Mouse (Mus musculus): ENCODE measurements around the gene Tmem246. TPM values are rescaled to one million over a fixed set of nuclear protein-coding genes. Genes with fewer than 3 reads are reported as not detected.
A peak's percentile ranks its signal among the peaks of the same experiment; 100 is the strongest.

Tmem246 gene
- polyA plus RNA-seq, 1 experiment = 5.5 TPM

DNA sequence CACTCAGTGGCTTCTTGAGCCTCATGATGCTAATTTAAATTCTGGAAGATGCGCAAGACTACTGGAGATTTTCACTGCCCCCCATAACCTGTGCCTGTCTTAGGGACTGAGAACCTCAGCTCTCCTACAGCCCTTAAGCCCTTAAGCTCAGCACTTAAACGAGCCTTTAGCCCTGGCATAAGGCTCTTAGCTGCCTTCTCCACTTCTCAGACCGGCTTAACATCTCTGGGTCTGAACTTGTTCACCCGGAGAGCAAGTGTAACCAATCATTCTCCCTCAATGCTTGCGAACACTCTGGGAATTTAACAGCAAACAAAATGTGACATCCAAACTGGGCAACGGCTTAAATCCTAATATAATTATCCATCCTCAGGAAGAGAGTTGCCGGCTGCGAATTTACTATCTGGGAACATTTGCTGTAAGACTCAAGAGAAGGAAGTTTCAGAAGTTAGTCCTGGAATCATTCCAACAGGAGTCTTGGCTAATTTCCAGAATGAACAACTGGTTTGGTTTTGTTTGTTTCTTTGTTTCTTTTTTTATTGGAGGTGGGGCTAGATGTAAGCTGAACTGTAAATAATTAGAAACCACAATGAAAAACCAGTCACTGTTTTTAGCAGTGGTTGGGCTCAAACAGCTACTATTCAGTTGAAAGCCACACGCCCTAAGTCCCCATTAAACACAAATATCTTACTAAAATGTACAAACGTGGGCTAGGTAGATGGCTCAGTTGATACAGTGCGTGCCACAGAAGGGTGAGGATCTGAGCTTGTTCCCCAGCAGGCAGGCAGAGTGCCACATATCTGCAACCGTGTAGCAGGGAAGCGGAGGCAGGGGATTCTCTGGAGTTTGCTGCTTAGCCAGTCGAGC lies 13.5 kb downstream of the Tmem246 start:
- DNase-seq (ENCODE audit: low read depth in 1 of 2, low spot score in 2 of 2) = no peak
- H3K36me3 ChIP-seq (ENCODE audit: control insufficient read depth, insufficient read depth, low read length) = no peaks in the 10 kb centered on the region
- TF ChIP-seq POLR2A (IDR thresholded peaks at IDR 0.05; ENCODE audit: low read depth, low read length) (no peak), CTCF (IDR thresholded peaks at IDR 0.05; ENCODE audit: extremely low read depth, insufficient read depth, insufficient read length, insufficient replicate concordance) (no peak)
- H3K4me3 ChIP-seq (ENCODE audit: extremely low read depth, insufficient read depth, insufficient read length) = no peak overlapping the region
- H3K27me3 ChIP-seq (ENCODE audit: control insufficient read depth, insufficient read depth, low read length) = no peaks in the 10 kb centered on the region
- no peak overlapping the region for H3K27ac ChIP-seq (ENCODE audit: insufficient read depth, low read length)
- 77% methylated on average over 14 of the region's 14 CpGs for WGBS
- H3K4me1 ChIP-seq (ENCODE audit: control insufficient read depth, insufficient read depth, insufficient read length) = no peaks in the 10 kb centered on the region

DNA sequence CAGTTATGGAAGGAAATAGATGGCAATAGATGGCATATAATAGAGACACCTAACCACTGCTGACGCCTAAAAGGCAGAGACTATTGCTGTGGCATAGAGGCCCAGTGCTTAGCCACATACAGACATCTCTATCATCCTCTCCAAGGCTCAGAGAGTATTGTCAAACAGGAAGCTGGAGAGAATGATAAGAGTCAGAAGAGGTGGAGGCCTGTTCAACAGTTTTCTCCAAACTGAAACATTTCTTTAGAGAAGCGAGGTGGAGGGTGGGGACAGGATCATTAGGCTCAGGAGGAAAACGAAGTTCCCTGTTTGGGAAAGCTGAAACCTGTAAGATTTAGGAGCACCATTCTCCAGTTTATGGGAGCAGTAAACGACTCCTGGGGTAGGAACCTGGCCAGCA lies 16.4 kb downstream of the Tmem246 start:
- no peak overlapping the region for H3K27ac ChIP-seq (ENCODE audit: insufficient read depth, low read length)
- no peak for DNase-seq (ENCODE audit: low read depth in 1 of 2, low spot score in 2 of 2)
- TF ChIP-seq CTCF (IDR thresholded peaks at IDR 0.05; ENCODE audit: extremely low read depth, insufficient read depth, insufficient read length, insufficient replicate concordance) (no peak), POLR2A (IDR thresholded peaks at IDR 0.05; ENCODE audit: low read depth, low read length) (no peak)

DNA sequence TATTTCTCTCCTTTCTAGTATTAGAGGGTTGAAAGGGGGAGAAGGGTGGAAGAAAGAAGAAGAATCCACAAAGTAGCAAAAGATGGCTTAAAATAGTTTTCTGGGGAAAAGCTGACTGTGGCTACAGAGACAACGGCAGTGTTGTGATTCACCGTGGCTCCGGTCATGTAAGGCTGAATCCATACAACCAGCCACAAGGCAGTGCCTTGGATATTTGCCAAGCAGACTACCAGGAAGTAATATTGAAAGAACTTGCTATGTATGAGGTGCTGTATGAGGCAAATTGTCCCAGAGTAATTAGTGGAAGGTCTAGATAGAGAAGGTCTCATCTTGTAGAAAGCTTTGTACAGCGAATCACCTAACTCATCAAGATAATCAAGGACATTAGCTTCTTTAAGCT lies 25.5 kb downstream of the Tmem246 start:
- Histone ChIP-seq H3K27ac (ENCODE audit: insufficient read depth, low read length) (no peak overlapping the region), H3K4me3 (ENCODE audit: extremely low read depth, insufficient read depth, insufficient read length) (no peak overlapping the region), H3K4me1 (ENCODE audit: control insufficient read depth, insufficient read depth, insufficient read length) (no peaks in the 10 kb centered on the region), H3K36me3 (ENCODE audit: control insufficient read depth, insufficient read depth, low read length) (no peaks in the 10 kb centered on the region), H3K27me3 (ENCODE audit: control insufficient read depth, insufficient read depth, low read length) (no peaks in the 10 kb centered on the region)
- TF ChIP-seq CTCF (IDR thresholded peaks at IDR 0.05; ENCODE audit: extremely low read depth, insufficient read depth, insufficient read length, insufficient replicate concordance) (no peak), POLR2A (IDR thresholded peaks at IDR 0.05; ENCODE audit: low read depth, low read length) (no peak)
- 89% methylated on average over 4 of the region's 4 CpGs for WGBS
- no peak for DNase-seq (ENCODE audit: low read depth in 1 of 2, low spot score in 2 of 2)

More for the DNA sequence above, 16.4 kb downstream of the Tmem246 start:
- H3K4me3 ChIP-seq (ENCODE audit: extremely low read depth, insufficient read depth, insufficient read length) = no peak overlapping the region
- WGBS = 61% methylated on average over 4 of the region's 4 CpGs
- no peaks in the 10 kb centered on the region for H3K36me3 ChIP-seq (ENCODE audit: control insufficient read depth, insufficient read depth, low read length)
- H3K27me3 ChIP-seq (ENCODE audit: control insufficient read depth, insufficient read depth, low read length) = no peaks in the 10 kb centered on the region
- no peaks in the 10 kb centered on the region for H3K4me1 ChIP-seq (ENCODE audit: control insufficient read depth, insufficient read depth, insufficient read length)

DNA sequence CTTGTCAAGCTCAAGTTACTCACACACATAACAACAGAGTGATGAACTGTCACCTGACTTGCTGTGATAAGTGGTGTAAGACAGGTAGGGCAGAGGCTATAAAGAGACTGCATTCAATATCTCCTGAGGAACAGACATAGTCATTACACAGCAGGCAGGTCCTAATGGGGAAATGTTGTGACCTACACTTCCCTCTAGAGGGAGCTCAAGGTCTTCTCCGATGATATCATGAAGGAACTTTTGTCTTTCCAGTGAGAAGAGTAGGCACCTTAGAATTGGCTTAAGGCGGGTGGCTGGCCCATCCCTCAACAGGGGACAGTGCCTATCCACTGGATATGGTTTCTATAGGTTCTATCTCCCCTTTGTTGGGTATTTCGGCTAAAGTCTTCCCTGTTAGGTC lies 30.1 kb downstream of the Tmem246 start:
- WGBS = 24% methylated on average over 3 of the region's 3 CpGs
- Histone ChIP-seq H3K4me1 (ENCODE audit: control insufficient read depth, insufficient read depth, insufficient read length) (no peaks in the 10 kb centered on the region), H3K27ac (ENCODE audit: insufficient read depth, low read length) (no peak overlapping the region), H3K4me3 (ENCODE audit: extremely low read depth, insufficient read depth, insufficient read length) (no peak overlapping the region), H3K36me3 (ENCODE audit: control insufficient read depth, insufficient read depth, low read length) (no peaks in the 10 kb centered on the region), H3K27me3 (ENCODE audit: control insufficient read depth, insufficient read depth, low read length) (no peaks in the 10 kb centered on the region)
- TF ChIP-seq CTCF (IDR thresholded peaks at IDR 0.05; ENCODE audit: extremely low read depth, insufficient read depth, insufficient read length, insufficient replicate concordance) = peak; percentile 21; the same call in 1 of the 2 replicates
- TF ChIP-seq POLR2A (IDR thresholded peaks at IDR 0.05; ENCODE audit: low read depth, low read length) = no peak
- DNase-seq (ENCODE audit: low read depth in 1 of 2, low spot score in 2 of 2) = peak; percentile 25 to 32

DNA sequence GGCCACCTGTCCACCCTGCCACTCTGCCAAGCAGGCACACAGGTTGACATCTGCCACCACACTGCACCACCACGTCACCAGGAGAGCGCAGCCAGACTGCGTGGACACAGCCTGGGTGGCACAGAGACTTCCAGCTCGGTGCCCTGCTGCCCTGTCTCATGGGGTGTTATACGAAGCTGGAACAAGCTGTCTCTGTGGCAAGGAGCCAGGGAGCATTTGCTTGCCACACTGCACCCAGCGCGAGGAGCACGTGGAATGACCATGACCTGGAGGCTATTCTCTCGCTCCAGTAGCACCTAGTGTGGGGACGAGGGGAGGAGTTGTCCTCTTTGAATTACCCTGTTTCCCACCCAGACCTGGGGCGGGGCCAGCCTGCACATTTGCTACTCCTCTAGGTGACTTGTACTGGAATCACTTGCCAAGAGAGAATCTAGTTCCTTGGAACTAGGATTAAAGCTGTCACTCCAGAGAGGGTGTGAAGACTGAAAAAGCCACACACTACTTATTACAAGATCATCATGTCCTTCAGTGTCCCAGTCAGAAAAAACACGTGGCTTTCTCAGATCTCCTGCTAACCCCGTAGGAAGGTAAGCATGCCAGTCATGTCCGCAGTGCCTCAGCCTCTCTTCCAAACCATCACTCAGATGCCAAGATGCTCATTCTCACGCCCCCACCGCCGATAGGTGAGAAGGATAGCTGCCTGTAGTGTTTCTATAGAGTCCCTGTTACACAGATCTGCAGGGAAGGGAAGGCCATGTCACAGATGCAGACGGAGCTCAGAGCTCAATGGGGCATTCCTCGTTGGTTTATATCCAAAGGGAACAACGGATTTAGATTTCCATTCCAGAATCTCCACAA lies 37.5 kb downstream of the Tmem246 start:
- 79% methylated on average over 20 of the region's 20 CpGs for WGBS
- Histone ChIP-seq H3K4me1 (ENCODE audit: control insufficient read depth, insufficient read depth, insufficient read length) (no peaks in the 10 kb centered on the region), H3K27me3 (ENCODE audit: control insufficient read depth, insufficient read depth, low read length) (no peaks in the 10 kb centered on the region), H3K4me3 (ENCODE audit: extremely low read depth, insufficient read depth, insufficient read length) (no peak overlapping the region), H3K36me3 (ENCODE audit: control insufficient read depth, insufficient read depth, low read length) (no peaks in the 10 kb centered on the region), H3K27ac (ENCODE audit: insufficient read depth, low read length) (no peak overlapping the region)
- DNase-seq (ENCODE audit: low read depth in 1 of 2, low spot score in 2 of 2) = no peak
- TF ChIP-seq CTCF (IDR thresholded peaks at IDR 0.05; ENCODE audit: extremely low read depth, insufficient read depth, insufficient read length, insufficient replicate concordance) = no peak
- TF ChIP-seq POLR2A (IDR thresholded peaks at IDR 0.05; ENCODE audit: low read depth, low read length) = no peak

DNA sequence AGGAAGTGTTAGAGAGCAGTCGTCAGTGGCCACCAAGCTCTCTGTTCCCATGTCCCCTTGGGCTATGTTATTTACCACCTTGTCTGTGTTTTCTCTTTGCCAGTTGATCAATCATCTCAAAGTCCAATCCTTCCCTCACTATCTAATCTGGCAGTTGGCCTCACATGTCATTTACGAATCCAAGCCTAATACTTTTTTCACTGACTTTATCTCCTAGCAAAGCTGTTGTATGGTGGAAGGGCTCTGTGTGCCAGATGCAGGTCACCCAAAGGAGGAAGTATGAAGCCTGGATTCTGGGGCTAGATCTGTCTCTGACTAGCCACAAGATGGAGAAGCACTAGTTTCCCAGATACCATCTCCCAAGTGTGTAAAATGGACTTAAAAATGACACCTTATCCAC lies 39.5 kb downstream of the Tmem246 start:
- WGBS = 50% methylated on average over 2 of the region's 2 CpGs
- Histone ChIP-seq H3K27ac (ENCODE audit: insufficient read depth, low read length) (no peak overlapping the region), H3K27me3 (ENCODE audit: control insufficient read depth, insufficient read depth, low read length) (no peaks in the 10 kb centered on the region), H3K36me3 (ENCODE audit: control insufficient read depth, insufficient read depth, low read length) (no peaks in the 10 kb centered on the region), H3K4me1 (ENCODE audit: control insufficient read depth, insufficient read depth, insufficient read length) (no peaks in the 10 kb centered on the region), H3K4me3 (ENCODE audit: extremely low read depth, insufficient read depth, insufficient read length) (no peak overlapping the region)
- no peak for DNase-seq (ENCODE audit: low read depth in 1 of 2, low spot score in 2 of 2)
- TF ChIP-seq CTCF (IDR thresholded peaks at IDR 0.05; ENCODE audit: extremely low read depth, insufficient read depth, insufficient read length, insufficient replicate concordance) (no peak), POLR2A (IDR thresholded peaks at IDR 0.05; ENCODE audit: low read depth, low read length) (no peak)
